ENCODE assay signal across 29 mouse cellular contexts in the genomic region with DNA sequence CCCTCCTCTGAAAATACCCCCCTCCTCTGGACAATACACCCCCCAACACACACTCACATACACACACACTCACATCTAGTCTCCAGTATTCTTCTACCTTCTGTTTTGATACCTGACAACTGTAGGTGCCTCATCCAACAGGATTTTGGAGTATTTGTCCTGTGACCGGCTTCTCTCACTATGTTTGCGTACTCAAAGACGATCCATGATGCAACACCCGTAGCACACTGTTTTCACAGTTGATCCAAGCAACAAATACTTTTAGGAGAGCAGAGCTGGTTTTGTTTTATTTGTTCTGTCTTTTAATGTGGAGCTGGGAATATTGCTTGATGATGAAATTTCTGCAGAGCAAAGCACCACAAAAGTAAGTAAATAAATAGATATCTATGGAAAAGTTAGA.
"Had no signal": no experiment of that assay in that cellular context is flagged by ENCODE, and none has a peak within 500 bp of the region (broad histone marks: within the 10 kb centered on the region; RNA-seq: fewer than 3 reads in every experiment).

No protein-coding gene starts in this region.

- H3K4me3 ChIP-seq: embryonic facial prominence, embryonic 10.5 days; embryonic facial prominence, embryonic 12.5 days; embryonic facial prominence, embryonic 13.5 days; embryonic facial prominence, embryonic 15.5 days; erythroblast, embryonic 14.5 days; forebrain, embryonic 10.5 days; forebrain, embryonic 12.5 days; forebrain, embryonic 13.5 days; forebrain, embryonic 15.5 days; gastrocnemius, adult 2 months; heart, adult 2 months had no signal

- H3K9ac ChIP-seq: embryonic facial prominence, embryonic 12.5 days; embryonic facial prominence, embryonic 13.5 days; embryonic facial prominence, embryonic 15.5 days; forebrain, embryonic 12.5 days; forebrain, embryonic 13.5 days; forebrain, embryonic 15.5 days; forebrain, postnatal 0 days had no signal

- H3K27ac ChIP-seq: embryonic facial prominence, embryonic 10.5 days; embryonic facial prominence, embryonic 12.5 days; embryonic facial prominence, embryonic 13.5 days; embryonic facial prominence, embryonic 15.5 days; forebrain, embryonic 10.5 days; forebrain, embryonic 12.5 days; forebrain, embryonic 13.5 days; forebrain, embryonic 15.5 days; gastrocnemius, adult 2 months; heart, adult 2 months had no signal

- DNase-seq: cerebellum, adult 2 months; cerebellum, adult 8-10 months; cerebellum, adult 9-10 months; cerebellum, adult 9-11 months; cerebellum, postnatal 10 days; cerebellum, postnatal 14 days; cerebellum, postnatal 25 days; cerebellum, postnatal 36 days; embryo, embryonic 11 days; forebrain, postnatal 0 days; gastrocnemius, adult 2 months; gastrocnemius, postnatal 10 days; gastrocnemius, postnatal 14 days; gastrocnemius, postnatal 25 days; gastrocnemius, postnatal 36 days; heart, adult 11 months; heart, adult 18-20 months; heart, adult 2 months had no signal

- H3K9me3 ChIP-seq: embryonic facial prominence, embryonic 10.5 days; embryonic facial prominence, embryonic 12.5 days; embryonic facial prominence, embryonic 13.5 days; embryonic facial prominence, embryonic 15.5 days; forebrain, embryonic 10.5 days; forebrain, embryonic 12.5 days; forebrain, embryonic 13.5 days; forebrain, embryonic 15.5 days had no signal

- H3K27me3 ChIP-seq: embryonic facial prominence, embryonic 12.5 days; embryonic facial prominence, embryonic 13.5 days; embryonic facial prominence, embryonic 15.5 days; forebrain, embryonic 12.5 days; forebrain, embryonic 13.5 days; forebrain, embryonic 15.5 days had no signal

- H3K4me2 ChIP-seq: embryonic facial prominence, embryonic 12.5 days; embryonic facial prominence, embryonic 13.5 days; embryonic facial prominence, embryonic 15.5 days; forebrain, embryonic 12.5 days; forebrain, embryonic 13.5 days; forebrain, embryonic 15.5 days had no signal

- H3K36me3 ChIP-seq: embryonic facial prominence, embryonic 10.5 days; embryonic facial prominence, embryonic 12.5 days; embryonic facial prominence, embryonic 13.5 days; embryonic facial prominence, embryonic 15.5 days; forebrain, embryonic 10.5 days; forebrain, embryonic 12.5 days; forebrain, embryonic 15.5 days had no signal

- ATAC-seq: forebrain, embryonic 13.5 days; forebrain, embryonic 14.5 days; forebrain, embryonic 15.5 days; forebrain, embryonic 16.5 days; forebrain, postnatal 0 days had no signal

- H3K4me1 ChIP-seq: embryonic facial prominence, embryonic 10.5 days; embryonic facial prominence, embryonic 12.5 days; embryonic facial prominence, embryonic 13.5 days; embryonic facial prominence, embryonic 15.5 days; forebrain, embryonic 10.5 days; forebrain, embryonic 12.5 days; forebrain, embryonic 13.5 days; forebrain, embryonic 15.5 days had no signal
